Mouse (Mus musculus) midbrain, embryonic 16.5 days (tissue): ENCODE measurements around the gene Prss57. TPM values are rescaled to one million over a fixed set of nuclear protein-coding genes. Genes with fewer than 3 reads are reported as not detected.

ENCODE experiments used
- ATAC-seq: fragments of 200-750 bp; cut with Nextera tagmentation; 2 replicates; pipeline ENCODE4 v1.8.0; 2017; ENCODE audit warnings: moderate TSS enrichment
- H3K27ac ChIP-seq: fragments of 300-500 bp; sonication (generic); 2 replicates; pipeline ENCODE4 v1.5.1; 2014; ENCODE audit warnings: mild to moderate bottlenecking, low read length, mixed read lengths
- H3K27me3 ChIP-seq: fragments of 300-500 bp; sonication (generic); 2 replicates; pipeline ENCODE4 v1.6.1; 2014; ENCODE audit warnings: low read depth, low read length, mixed read lengths; ENCODE audit not compliant: control insufficient read depth, insufficient read depth
- H3K36me3 ChIP-seq: fragments of 300-500 bp; sonication (generic); 2 replicates; pipeline ENCODE4 v1.6.1; 2014; ENCODE audit warnings: mild to moderate bottlenecking, low read length, moderate library complexity, mixed read lengths; ENCODE audit not compliant: control insufficient read depth, insufficient read depth
- H3K4me1 ChIP-seq: fragments of 300-500 bp; sonication (generic); 2 replicates; pipeline ENCODE4 v1.6.1; 2014; ENCODE audit warnings: mild to moderate bottlenecking, low read length, mixed read lengths; ENCODE audit not compliant: control insufficient read depth, insufficient read depth
- H3K4me2 ChIP-seq: fragments of 300-500 bp; sonication (generic); 2 replicates; pipeline ENCODE4 v1.6.1; 2014; ENCODE audit warnings: mild to moderate bottlenecking, low read length, mixed read lengths
- H3K4me3 ChIP-seq: fragments of 300-500 bp; sonication (generic); 2 replicates; pipeline ENCODE4 v1.5.1; 2014; ENCODE audit warnings: low read depth, mild to moderate bottlenecking, low read length, moderate library complexity, mixed read lengths
- H3K9ac ChIP-seq: fragments of 300-500 bp; sonication (generic); 2 replicates; pipeline ENCODE4 v1.6.1; 2014; ENCODE audit warnings: low read depth, low read length, mixed read lengths
- H3K9me3 ChIP-seq: fragments of 300-500 bp; sonication (generic); replicated peaks from 2 replicates; pipeline ENCODE4 v1.6.1; 2014; ENCODE audit warnings: mild to moderate bottlenecking, low read length, mixed read lengths; ENCODE audit not compliant: control insufficient read depth, poor library complexity, severe bottlenecking
- WGBS: fragments of 180-500 bp; shearing (Covaris S2); extraction: QIAGEN DNeasy Blood & Tissue Kit; methylation state at CpG from one replicate; pipeline ENCODE4 v1.1.7; 2014; 5-methylcytosine and 5-hydroxymethylcytosine counted together
- polyA plus RNA-seq: library from polyadenylated mRNA; unstranded; fragments of >200 nt; fragmentation: Nextera tagmentation; extraction: Ambion mirVana; gene quantifications from 2 replicates; pipeline ENCODE4 v1.2.1, GENCODE M21; 2015

Prss57 gene
- 0.19 TPM in 2 replicates for polyA plus RNA-seq

GRCm38 (mm10) chr10:79790861-79791260, at the start of gene Prss57:
Prss57 (minus strand) TSS chr10:79790961.
- Histone ChIP-seq H3K9me3 (no peaks in the 10 kb centered on the region), H3K27me3 (no peaks in the 10 kb centered on the region; the same call in 1 of the 2 replicates), H3K27ac (no peak within 1 kb of the TSS), H3K4me3 (no peak within 1 kb of the TSS), H3K4me1 (peaks cover 8% of the 10 kb centered on the region), H3K36me3 (no peaks in the 10 kb centered on the region), H3K9ac (no peak within 1 kb of the TSS), H3K4me2 (no peak within 1 kb of the TSS)
- 89% methylated on average over 4 of the region's 4 CpGs for whole genome bisulfite sequencing
- ATAC-seq: no peak

DNA sequence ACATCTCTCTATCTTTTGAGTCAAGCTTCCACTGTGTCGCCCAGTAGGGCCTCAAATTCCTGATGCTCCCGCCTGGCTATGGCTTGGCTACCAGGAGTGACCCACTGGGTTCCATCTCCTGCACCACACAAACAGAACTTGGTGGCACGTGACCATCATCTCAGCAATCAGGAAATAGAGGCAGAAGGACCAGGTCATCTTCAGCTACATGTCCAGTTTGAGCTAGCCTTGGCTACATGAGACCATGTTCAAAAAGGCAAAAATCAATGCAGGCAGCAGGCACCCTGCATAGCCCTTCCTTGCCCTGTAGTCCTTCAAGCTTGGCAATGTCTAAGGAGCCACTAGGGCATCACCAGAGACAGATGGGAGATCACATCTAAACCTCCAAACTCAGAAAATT, 49.3 kb upstream of the Prss57 start:
- no peaks in the 10 kb centered on the region for H3K36me3 ChIP-seq
- H3K27me3 ChIP-seq: no peaks in the 10 kb centered on the region
- H3K9me3 ChIP-seq: no peaks in the 10 kb centered on the region
- H3K4me3 ChIP-seq: no peak overlapping the region
- no peak overlapping the region; the same call in 1 of the 2 replicates for H3K4me2 ChIP-seq
- ATAC-seq: no peak
- H3K27ac ChIP-seq: 0 out of 2 replicates have a peak overlapping the region, but pooled peaks have one; percentile 40
- 95% methylated on average over 3 of the region's 3 CpGs for WGBS
- peaks cover 11% of the 10 kb centered on the region for H3K4me1 ChIP-seq
- H3K9ac ChIP-seq: no peak overlapping the region

DNA sequence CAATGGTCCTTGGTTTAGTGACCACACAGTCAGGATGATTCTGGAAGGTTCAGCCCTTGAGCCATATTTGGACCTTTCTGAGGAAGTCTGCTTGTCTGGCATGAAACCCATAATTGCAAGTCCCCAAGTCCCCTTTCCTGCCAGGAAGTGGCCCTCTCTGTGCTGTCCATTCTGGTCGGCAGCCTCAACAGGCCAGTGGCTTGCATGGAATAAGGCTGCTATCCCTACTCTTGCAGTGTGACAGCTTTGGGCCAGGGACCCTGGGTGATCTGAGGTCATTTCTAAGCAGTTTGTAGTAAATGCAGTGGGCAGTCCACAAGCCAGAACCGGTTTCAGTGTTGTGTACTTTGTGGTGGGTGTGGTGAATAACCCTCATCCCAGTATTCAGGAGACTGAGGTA, 47.4 kb upstream of the Prss57 start:
- Histone ChIP-seq H3K36me3 (no peaks in the 10 kb centered on the region), H3K9me3 (no peaks in the 10 kb centered on the region), H3K9ac (no peak overlapping the region), H3K4me2 (no peak overlapping the region), H3K4me1 (peaks cover 11% of the 10 kb centered on the region), H3K27me3 (no peaks in the 10 kb centered on the region), H3K4me3 (no peak overlapping the region), H3K27ac (no peak overlapping the region)
- no peak for ATAC-seq
- WGBS: 76% methylated on average over 2 of the region's 2 CpGs

DNA sequence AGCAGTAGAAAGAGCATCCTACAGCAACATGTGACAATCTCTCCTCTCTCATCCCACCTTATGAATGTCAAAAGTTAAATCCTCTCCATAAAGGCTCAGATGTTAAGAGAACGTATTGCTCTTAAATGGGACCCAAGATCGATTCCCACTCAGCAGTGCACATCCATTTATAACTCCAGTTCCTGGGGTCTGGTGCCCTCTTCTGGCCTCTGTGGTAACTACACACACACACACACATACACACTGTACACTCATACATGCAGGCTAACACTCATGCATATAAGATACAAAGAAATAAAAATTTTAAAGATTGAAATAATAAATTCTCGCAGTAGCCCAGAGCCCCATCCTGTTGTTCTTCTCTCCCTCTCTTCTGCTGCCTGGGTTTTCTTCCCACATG, 46.2 kb upstream of the Prss57 start:
- Histone ChIP-seq H3K9me3 (no peaks in the 10 kb centered on the region), H3K4me1 (peaks cover 11% of the 10 kb centered on the region), H3K27ac (no peak overlapping the region), H3K4me3 (no peak overlapping the region), H3K27me3 (no peaks in the 10 kb centered on the region), H3K9ac (no peak overlapping the region), H3K4me2 (no peak overlapping the region), H3K36me3 (no peaks in the 10 kb centered on the region)
- ATAC-seq: no peak
- WGBS: 94% methylated on average over 3 of the region's 3 CpGs

GRCm38 (mm10) chr10:79834769-79835398, 44.1 kb upstream of the Prss57 start:
- no peak overlapping the region for H3K4me2 ChIP-seq
- peak; percentile 58 for ATAC-seq
- no peaks in the 10 kb centered on the region for H3K36me3 ChIP-seq
- no peaks in the 10 kb centered on the region for H3K9me3 ChIP-seq
- no peak overlapping the region for H3K4me3 ChIP-seq
- no peak overlapping the region for H3K9ac ChIP-seq
- no peak overlapping the region for H3K27ac ChIP-seq
- H3K4me1 ChIP-seq: no peaks in the 10 kb centered on the region
- H3K27me3 ChIP-seq: no peaks in the 10 kb centered on the region
- 25% methylated on average over 9 of the region's 9 CpGs for WGBS

- Histone ChIP-seq H3K9me3 (no peaks in the 10 kb centered on the region), H3K4me2 (no peak overlapping the region), H3K36me3 (no peaks in the 10 kb centered on the region), H3K4me1 (no peaks in the 10 kb centered on the region), H3K27me3 (no peaks in the 10 kb centered on the region), H3K27ac (no peak overlapping the region), H3K9ac (no peak overlapping the region), H3K4me3 (no peak overlapping the region)
- ATAC-seq: no peak
- 76% methylated on average over 9 of the region's 9 CpGs for WGBS
Measured at GRCm38 (mm10) chr10:79832786-79833181, 42.0 kb upstream of the Prss57 start.

DNA sequence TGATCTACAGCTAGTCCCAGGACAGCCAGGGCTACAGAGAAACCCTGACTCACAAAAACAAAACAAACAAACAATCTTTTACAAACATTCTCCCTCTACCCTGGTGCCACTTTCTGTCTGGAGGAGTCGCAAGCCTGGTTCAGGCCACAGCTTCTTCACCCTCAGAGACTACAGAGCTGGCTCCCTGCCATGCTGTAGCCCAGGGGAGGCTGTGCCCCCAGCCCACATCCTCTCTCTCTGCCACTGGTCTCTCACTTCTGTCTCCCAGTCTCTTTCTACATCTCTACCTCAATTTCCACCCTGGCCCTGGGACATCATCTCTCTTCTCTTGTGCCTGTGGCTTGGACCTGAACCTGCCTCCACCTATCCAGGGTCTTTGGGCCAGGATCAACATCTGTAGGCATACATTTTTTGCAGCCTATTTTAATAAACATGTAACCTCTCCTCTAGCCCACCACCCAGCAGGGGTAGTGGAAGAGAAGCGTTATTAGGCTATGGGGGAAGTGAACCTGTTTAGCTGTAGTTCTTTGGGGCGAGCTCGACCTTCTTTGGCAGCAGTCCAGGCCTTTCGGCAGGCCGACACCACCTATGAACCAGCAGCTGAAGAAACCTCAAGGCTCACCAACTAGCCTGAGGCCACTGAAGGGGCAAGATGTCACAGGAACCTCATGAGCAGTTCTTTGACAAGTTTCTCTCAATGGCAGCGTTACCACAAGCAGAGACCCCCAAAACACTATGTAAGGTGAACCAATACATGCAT, 41.4 kb upstream of the Prss57 start:
- Histone ChIP-seq H3K36me3 (no peaks in the 10 kb centered on the region), H3K4me1 (no peaks in the 10 kb centered on the region), H3K4me3 (no peak overlapping the region), H3K9me3 (0 out of 2 replicates have a peak, but pooled peaks cover 2% of the 10 kb centered on the region), H3K9ac (no peak overlapping the region), H3K4me2 (no peak overlapping the region), H3K27ac (no peak overlapping the region), H3K27me3 (no peaks in the 10 kb centered on the region)
- 76% methylated on average over 7 of the region's 7 CpGs for WGBS
- no peak for ATAC-seq

GRCm38 (mm10) chr10:79831583-79831982, 40.8 kb upstream of the Prss57 start:
- H3K9me3 ChIP-seq: 0 out of 2 replicates have a peak, but pooled peaks cover 2% of the 10 kb centered on the region
- no peak for ATAC-seq
- WGBS: 89% methylated on average over 3 of the region's 3 CpGs
- no peaks in the 10 kb centered on the region for H3K27me3 ChIP-seq
- no peaks in the 10 kb centered on the region for H3K36me3 ChIP-seq
- no peak overlapping the region for H3K4me3 ChIP-seq
- no peaks in the 10 kb centered on the region for H3K4me1 ChIP-seq
- no peak overlapping the region for H3K4me2 ChIP-seq
- no peak overlapping the region for H3K9ac ChIP-seq
- H3K27ac ChIP-seq: no peak overlapping the region

- no peak overlapping the region for H3K27ac ChIP-seq
- 0 out of 2 replicates have a peak, but pooled peaks cover 2% of the 10 kb centered on the region for H3K9me3 ChIP-seq
- H3K4me3 ChIP-seq: no peak overlapping the region
- H3K4me2 ChIP-seq: no peak overlapping the region
- H3K4me1 ChIP-seq: no peaks in the 10 kb centered on the region
- ATAC-seq: no peak
- 79% methylated on average over 6 of the region's 6 CpGs for WGBS
- no peak overlapping the region for H3K9ac ChIP-seq
- H3K36me3 ChIP-seq: peaks cover 12% of the 10 kb centered on the region; the same call in 1 of the 2 replicates
- H3K27me3 ChIP-seq: no peaks in the 10 kb centered on the region
Measured at GRCm38 (mm10) chr10:79824413-79824812, 33.7 kb upstream of the Prss57 start.
